Mouse (Mus musculus) R1 (cell line): ENCODE data around the gene Irs1.
A peak's percentile ranks its signal among the peaks of the same experiment; 100 is the strongest.

Source experiments
- DNase-seq: peaks from one replicate; pipeline ENCODE4 v3.0.0-alpha.2; 2018; ENCODE audit warnings: low read depth, low spot score

The Irs1 gene

GRCm38 (mm10) chr1:82289116-82289989 is 1.9 kb downstream of the Irs1 start:
- no peak for DNase-seq

GRCm38 (mm10) chr1:82288421-82288990 is 2.7 kb downstream of the Irs1 start:
- no peak for DNase-seq

- no peak for DNase-seq
Observed at GRCm38 (mm10) chr1:82287776-82288325, 3.4 kb downstream of the Irs1 start.

GRCm38 (mm10) chr1:82287052-82287775 is 4.0 kb downstream of the Irs1 start:
- DNase-seq, result no peak

- DNase-seq, result no peak
Observed at GRCm38 (mm10) chr1:82286190-82287051, 4.8 kb downstream of the Irs1 start.

- no peak for DNase-seq
Observed at GRCm38 (mm10) chr1:82285461-82286189, 5.6 kb downstream of the Irs1 start.

- no peak for DNase-seq
Observed at GRCm38 (mm10) chr1:82284403-82284802, 6.8 kb downstream of the Irs1 start.

GRCm38 (mm10) chr1:82283901-82284301 is 7.3 kb downstream of the Irs1 start:
- peak; percentile 12 for DNase-seq

- peak; percentile 85 for DNase-seq
Observed at GRCm38 (mm10) chr1:82282992-82283611, 8.1 kb downstream of the Irs1 start.

GRCm38 (mm10) chr1:82281823-82282222 is 9.4 kb downstream of the Irs1 start:
- no peak for DNase-seq

- DNase-seq, result no peak
Observed at GRCm38 (mm10) chr1:82279768-82280167, 11.4 kb downstream of the Irs1 start.

GRCm38 (mm10) chr1:82274361-82274760 is 16.9 kb downstream of the Irs1 start:
- no peak for DNase-seq

GRCm38 (mm10) chr1:82273529-82273928 is 17.7 kb downstream of the Irs1 start:
- no peak for DNase-seq

- DNase-seq, result no peak
Observed at GRCm38 (mm10) chr1:82272231-82272630, 19.0 kb downstream of the Irs1 start.

GRCm38 (mm10) chr1:82267547-82267946 is 23.7 kb downstream of the Irs1 start:
- DNase-seq, result no peak

- no peak for DNase-seq
Observed at GRCm38 (mm10) chr1:82262331-82262730, 28.9 kb downstream of the Irs1 start.

GRCm38 (mm10) chr1:82261638-82262037 is 29.6 kb downstream of the Irs1 start:
- no peak for DNase-seq

- no peak for DNase-seq
Observed at GRCm38 (mm10) chr1:82261053-82261618, 30.1 kb downstream of the Irs1 start.

- no peak for DNase-seq
Observed at GRCm38 (mm10) chr1:82260055-82260454, 31.2 kb downstream of the Irs1 start.

- DNase-seq, result no peak
Observed at GRCm38 (mm10) chr1:82258331-82258730, 32.9 kb downstream of the Irs1 start.
